Mouse (Mus musculus): ENCODE results near the gene Arl6ip4. TPM values are rescaled to one million over a fixed set of nuclear protein-coding genes. Genes with fewer than 3 reads are reported as not detected.
A peak's percentile ranks its signal among the peaks of the same experiment; 100 is the strongest.

Gene Arl6ip4
- total RNA-seq (2021) = 56.9 and 86.5 TPM in 2 replicates
- long read RNA-seq, transcript Arl6ip4-201 (5 exons, 1,192 nt) = major isoform, 57 of 71 reads
- long read RNA-seq, partial matches to known transcripts = 5 of 71 reads
- long read RNA-seq, other reads (novel, unspliced or antisense) = 8 of 71 reads

- DNase-seq = peak; percentile 72
Measured at GRCm38 (mm10) chr5:124115990-124116845, at the start of gene Arl6ip4. Gene Arl6ip4, plus strand, starts transcription at chr5:124116089.

- no peak for DNase-seq
Measured at GRCm38 (mm10) chr5:124069657-124070056, 46.2 kb upstream of the Arl6ip4 start.

DNA sequence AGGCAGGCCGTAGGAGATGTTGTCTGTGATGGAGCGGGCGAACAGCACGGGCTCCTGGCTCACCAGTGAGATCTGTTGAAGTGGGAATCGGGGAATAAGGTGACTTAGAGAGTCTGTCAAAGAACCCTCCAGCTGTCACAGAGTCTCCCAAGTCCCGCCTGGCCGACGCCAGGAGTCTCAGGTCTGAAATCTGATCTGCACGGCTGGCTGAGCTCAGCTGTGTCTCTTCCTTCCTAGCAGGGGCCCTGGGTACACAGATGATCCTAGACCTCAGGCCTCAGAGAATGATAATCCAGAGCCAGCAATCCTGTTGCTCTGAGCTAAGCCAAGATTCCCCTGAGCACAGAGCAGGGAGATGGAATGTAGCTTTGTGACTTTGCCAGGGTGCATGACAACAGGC, 42.2 kb upstream of the Arl6ip4 start:
- no peak for DNase-seq

GRCm38 (mm10) chr5:124074845-124075307, 41.0 kb upstream of the Arl6ip4 start:
- no peak for DNase-seq

DNA sequence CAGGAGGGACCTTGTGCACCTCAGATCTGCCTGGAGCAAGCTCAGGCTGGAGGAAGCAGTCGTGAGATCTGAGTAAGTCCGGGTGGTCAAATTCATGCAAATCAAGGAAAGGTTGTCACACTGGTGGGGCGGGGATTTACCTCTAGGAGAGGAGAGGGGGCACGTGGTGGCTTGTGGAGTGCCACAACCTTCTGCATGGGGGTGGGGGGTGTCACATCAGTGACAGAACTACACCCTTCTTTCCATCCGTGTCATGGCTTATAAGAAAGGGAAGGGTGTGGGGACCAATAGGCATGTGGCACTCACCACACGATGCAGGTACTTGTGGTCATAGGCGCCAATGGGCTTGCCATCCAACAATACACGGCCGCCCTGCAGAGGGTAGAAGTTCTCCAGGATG, 40.2 kb upstream of the Arl6ip4 start:
- no peak for DNase-seq

GRCm38 (mm10) chr5:124076559-124076958, 39.3 kb upstream of the Arl6ip4 start:
- no peak for DNase-seq

DNA sequence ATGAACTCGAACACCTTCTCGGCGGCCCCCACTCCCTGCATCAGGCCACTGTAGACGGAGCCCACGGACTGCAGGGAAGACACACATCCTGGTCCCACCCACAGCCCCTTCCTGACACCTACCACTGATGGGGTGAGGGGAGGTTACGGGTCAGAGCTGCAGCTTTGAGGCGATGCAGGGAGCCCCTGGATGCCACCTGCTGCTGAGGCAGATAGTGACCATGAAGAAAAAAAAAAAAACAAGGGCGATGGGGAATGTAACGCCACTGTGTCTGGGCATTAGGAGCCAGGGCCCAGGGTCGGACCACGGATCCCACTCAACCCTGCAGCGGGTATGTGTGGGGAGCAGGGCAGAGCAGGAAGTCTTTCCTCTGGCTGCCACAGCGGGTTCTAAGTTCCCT, 38.6 kb upstream of the Arl6ip4 start:
- no peak for DNase-seq

DNA sequence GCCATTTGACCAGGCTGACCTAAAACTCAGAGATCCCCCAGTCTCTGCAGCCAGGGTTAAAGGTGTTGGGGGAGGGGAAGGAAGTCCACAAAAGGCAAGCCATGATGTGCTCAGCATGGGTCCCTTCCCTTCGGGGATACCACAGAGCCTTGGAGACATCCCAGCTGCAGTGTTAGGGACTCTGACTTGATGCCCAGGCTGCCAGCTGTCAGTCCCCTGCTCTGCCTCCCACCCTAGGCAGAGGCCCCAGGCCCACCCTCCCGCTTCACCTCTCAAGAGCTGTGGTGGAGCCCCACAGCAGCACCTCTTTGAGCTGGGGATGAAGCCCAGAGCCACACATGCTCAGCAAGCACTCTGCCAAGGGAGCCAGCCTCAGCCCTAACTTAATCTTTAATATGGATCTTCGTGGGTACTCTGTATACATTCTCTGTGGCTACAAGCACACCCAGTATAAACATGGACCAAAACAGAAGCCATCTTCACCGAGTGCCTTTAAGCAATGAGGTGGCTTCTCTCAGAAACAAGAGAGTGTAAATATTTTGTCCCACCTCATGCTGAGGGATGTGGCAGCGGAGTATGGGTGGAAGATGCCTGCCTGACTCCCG, 37.9 kb upstream of the Arl6ip4 start:
- DNase-seq = no peak

- no peak for DNase-seq
Measured at GRCm38 (mm10) chr5:124078794-124079416, 37.0 kb upstream of the Arl6ip4 start.

GRCm38 (mm10) chr5:124079880-124080279, 36.0 kb upstream of the Arl6ip4 start:
- no peak for DNase-seq

DNA sequence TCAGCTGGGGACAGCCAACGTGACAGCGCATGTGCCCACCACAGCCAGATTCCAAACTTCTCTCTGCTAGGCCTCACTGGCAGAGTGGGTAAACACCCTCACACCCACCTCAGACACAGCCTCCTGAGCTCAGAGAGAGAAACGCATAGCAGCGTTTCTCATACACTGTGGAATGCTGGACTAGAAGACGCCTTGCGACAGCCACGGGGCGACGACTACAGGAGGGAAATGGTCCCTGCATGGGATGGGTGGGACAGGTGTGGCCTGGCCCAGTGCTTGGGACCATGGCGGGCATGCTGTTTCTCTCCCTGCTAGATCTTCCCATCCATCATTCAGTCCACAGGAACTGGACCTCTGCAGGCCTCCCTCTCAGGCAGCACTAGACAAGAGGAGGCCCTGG, 33.4 kb upstream of the Arl6ip4 start:
- DNase-seq = no peak

DNA sequence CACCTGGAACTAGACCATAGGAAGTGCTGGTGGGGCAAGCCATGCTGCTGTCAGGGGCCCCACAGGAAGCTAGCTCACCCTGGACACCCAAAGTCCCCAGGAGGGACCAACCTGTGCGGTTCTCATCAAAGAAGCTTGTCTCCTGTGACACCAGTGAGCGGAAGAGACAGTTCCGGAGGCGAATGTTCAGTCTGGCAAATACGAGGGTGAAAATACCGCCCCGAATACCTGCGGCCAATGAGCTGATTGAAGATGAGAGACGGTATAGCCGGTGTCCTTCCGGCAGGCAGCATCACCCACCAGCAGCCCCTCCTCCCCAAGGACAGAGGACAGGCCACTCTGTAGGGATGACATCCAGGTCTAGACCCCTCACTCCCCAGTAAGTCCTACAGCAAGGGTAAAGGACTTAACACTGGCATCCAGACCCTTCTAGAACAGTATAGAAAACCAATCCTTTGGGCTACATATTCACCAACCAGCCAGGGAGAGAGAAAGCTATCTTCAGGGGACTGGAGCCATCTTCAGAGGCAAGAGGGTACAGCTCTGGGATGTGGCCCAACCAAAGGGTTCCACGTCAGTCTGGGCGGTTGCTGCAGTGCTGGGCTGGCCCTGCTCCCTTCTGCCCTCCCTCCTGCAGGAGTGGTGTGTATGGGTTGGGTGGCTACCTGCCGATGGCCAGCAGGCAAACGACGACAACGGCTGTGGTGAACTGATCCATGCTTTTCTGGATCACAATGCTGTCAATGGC, 32.8 kb upstream of the Arl6ip4 start:
- DNase-seq = no peak

GRCm38 (mm10) chr5:124083850-124084587, 31.9 kb upstream of the Arl6ip4 start:
- no peak for DNase-seq

GRCm38 (mm10) chr5:124084588-124085173, 31.2 kb upstream of the Arl6ip4 start:
- peak; percentile 87 for DNase-seq

- no peak for DNase-seq
Measured at GRCm38 (mm10) chr5:124085513-124085912, 30.4 kb upstream of the Arl6ip4 start.

- no peak for DNase-seq
Measured at GRCm38 (mm10) chr5:124086876-124087275, 29.0 kb upstream of the Arl6ip4 start.

GRCm38 (mm10) chr5:124089868-124090267, 26.0 kb upstream of the Arl6ip4 start:
- DNase-seq = no peak

GRCm38 (mm10) chr5:124091951-124092406, 23.9 kb upstream of the Arl6ip4 start:
- no peak for DNase-seq

GRCm38 (mm10) chr5:124093120-124093794, 22.6 kb upstream of the Arl6ip4 start:
- DNase-seq = peak; percentile 71

Measured in adrenal gland, postnatal 25 days (tissue).